Mouse (Mus musculus) MEL-GATA-1-ER (cell line): ENCODE results near the gene Agtpbp1.
"Not testable (repeated sequence)": the region's sequence is repeated elsewhere in the genome, so short reads cannot be mapped to it uniquely, and the experiment has no call there.

Source experiments
- DNase-seq: peaks from one replicate; pipeline ENCODE4 v3.0.0-alpha.2; 2012; ENCODE audit warnings: low read depth; ENCODE audit errors: extremely low read depth

Gene Agtpbp1

GRCm38 (mm10) chr13:59584947-59585647, at the start of gene Agtpbp1, which contains the start of gene Naa35:
Agtpbp1 (minus strand) TSS chr13:59585227.
Naa35 (plus strand) TSS chr13:59585259.
- peak; percentile 98 for DNase-seq

DNA sequence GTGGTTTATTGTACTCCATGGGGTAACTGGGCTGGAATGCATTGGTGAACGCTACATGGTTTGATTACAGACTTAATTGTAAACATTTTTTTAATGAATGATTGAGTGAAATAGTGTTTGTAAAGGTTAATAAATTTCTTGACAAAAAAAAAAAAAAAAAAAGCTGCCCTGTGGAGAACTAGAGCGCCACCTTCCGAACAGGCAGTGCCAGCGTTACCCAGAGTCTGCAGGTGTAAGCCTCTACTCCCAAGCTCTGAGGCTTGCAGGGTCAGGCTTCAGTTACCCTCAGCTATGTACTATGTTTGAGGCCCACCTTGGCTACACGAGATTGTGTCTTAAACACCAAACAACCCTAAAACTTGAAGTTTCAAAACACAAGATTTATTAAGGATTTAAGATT, 49.6 kb upstream of the Agtpbp1 start:
- no peak for DNase-seq

DNA sequence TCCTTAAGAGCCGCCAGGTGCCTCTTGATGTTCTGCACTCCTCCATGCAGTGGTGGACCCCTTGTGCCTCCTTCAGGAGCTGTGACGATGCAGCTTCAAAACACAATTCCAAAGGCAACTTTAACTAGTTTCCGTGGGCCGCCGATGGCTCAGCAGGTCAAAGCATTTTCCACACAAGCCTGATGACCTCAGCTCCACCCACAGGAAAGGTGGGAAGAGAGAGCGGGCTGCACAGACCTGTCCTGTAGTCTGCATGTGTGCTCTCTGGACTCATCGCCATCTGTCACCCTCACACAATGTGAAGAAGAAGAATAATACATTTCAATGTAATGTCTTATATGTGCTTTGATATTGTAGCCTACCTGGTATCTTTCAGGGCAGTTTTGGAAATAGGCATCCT, 41.7 kb upstream of the Agtpbp1 start:
- DNase-seq = no peak

DNA sequence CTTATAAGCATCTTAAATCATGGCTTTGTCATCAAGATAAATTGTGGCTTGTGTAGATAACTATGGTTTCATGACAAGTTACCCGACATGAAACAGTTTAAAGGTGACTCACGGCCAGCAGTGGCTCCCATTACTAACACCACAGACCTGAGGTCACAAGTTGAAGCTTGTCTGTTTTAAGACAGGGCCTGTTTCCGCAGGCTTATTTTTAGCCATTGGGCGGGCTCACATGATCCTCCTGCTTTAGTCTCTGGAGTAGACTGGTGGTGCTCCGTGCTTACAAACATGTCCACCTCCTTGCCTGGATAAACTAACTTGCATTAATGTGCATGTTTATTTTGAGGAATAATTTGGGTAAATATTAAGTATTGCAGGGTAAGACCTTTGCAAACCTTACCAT, 39.9 kb upstream of the Agtpbp1 start:
- no peak for DNase-seq

GRCm38 (mm10) chr13:59624389-59624788, 39.4 kb upstream of the Agtpbp1 start:
- no peak for DNase-seq

DNA sequence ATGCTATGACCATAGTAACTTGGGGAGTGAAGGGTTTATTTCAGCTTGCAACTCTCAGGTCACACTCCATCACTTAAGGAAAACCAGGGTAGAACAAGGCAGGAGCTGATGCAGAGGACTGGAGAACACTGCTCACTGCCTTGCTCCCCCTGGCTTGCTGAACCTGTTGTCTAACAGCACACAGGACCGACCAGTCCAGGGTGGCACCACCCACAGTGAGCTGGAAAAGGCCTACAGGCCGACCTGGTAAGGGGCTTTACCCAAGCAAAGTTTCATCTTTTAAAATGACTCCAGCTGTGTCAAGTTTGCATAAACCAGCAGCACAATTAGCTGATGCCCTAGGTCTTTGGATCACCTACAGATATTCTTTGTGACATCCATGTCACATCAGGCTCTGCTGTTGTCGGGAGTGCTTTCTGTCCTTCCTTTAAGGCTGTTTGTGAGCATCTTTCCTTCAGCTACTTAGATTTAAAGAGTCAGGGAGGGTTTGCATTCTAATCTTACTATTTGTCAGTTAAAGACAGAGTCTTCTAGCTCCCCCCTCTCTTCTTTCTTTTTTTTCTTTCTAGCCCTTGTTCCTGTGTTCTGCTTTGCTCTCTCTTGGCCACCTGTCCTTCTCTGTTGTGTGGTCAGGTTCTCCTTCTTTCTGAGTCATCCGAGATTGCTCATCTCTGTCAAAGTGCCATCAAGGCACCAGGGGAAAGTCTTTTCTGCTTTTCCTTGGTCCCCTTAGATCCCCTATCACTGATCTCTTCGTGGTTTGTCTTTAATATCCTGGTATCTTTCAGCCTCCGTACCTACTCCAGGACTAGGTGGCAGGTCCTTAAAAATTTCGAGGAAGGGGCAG, 36.8 kb upstream of the Agtpbp1 start:
- DNase-seq = no peak

- DNase-seq = no peak
Measured at GRCm38 (mm10) chr13:59618463-59618862, 33.4 kb upstream of the Agtpbp1 start.

DNA sequence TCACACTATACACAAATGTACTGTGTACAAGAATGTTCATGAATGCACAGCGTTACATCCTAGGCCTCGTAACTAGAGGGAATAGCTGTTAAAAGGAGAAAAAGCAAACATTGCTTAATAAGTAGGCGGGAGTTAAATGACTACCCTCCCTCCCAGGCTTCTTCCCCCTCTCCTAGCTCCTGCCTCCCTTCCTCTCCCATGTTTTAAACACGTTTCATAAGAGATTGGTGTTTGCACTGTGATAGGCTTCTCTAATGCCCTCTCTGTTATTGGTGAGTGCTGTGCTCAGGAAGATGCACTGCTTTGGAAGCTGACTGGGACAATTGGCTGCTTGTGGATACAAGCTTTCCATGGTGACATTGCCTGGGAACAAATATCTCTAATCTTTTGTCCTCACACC, 30.5 kb upstream of the Agtpbp1 start:
- DNase-seq = no peak

- DNase-seq = no peak
Measured at GRCm38 (mm10) chr13:59615152-59615551, 30.1 kb upstream of the Agtpbp1 start.

DNA sequence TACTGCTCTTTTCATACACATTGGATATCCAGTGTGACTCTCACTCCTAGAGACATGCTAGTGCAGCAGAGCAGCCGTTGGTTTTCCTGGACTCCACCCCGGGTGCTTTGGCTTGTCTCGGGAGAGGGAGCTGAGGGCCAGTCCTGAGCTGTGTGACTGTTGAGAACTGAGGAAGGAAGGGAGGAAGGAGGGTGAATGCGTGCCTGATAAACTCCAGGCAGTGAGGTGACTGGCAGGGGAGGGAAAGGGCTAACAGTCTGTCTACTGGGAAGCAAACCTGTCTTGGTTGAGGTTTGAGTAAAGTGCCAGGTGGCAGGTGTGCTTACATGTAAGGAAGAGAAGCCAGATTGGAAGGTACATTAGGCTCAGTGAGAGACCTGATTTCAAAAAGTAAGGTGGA, 28.8 kb upstream of the Agtpbp1 start:
- no peak for DNase-seq

DNA sequence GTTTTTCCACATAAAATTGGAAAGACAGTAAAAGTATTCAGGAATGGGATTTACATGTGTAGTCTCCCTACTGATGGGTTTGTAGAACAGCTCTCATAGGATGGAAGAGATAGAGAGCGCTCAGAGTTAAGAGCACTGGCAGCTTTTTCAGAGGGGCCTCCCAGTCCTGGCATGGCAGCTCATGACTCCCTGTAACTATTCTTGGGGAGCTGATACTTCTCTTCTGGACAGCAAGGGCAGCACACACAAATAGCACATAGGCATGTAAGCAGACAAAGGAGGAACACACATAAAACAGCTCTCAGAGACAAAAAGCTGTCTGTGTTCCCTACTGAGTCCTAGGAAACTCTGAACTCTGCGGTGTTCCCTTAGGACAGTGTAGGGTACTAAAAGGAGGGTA, 25.4 kb upstream of the Agtpbp1 start:
- DNase-seq = no peak

DNA sequence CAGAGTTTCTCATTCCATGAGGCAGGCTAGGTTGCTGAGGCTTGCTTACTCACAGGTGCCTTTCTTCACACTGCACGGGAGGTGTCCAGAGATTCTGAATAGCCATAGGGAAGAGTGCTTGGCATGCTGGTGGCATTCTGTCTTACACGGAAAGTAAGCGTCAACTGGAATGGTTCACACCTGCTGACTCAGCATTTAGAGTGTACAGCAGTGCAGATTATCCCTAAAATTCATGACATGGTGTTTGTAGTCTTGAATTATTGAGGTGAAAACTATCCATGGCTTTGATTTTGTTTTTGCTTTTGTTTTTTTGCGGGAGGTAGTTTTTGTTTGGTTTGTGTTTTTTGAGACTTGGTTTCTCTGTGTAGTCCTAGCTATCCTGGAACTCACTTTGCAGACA, 24.9 kb upstream of the Agtpbp1 start:
- no peak for DNase-seq

GRCm38 (mm10) chr13:59605221-59605922, 20.3 kb upstream of the Agtpbp1 start:
- no peak for DNase-seq

- no peak for DNase-seq
Measured at GRCm38 (mm10) chr13:59604511-59604910, 19.5 kb upstream of the Agtpbp1 start.

GRCm38 (mm10) chr13:59603096-59603495, 18.1 kb upstream of the Agtpbp1 start:
- no peak for DNase-seq

- no peak for DNase-seq
Measured at GRCm38 (mm10) chr13:59592630-59593029, 7.6 kb upstream of the Agtpbp1 start.

DNA sequence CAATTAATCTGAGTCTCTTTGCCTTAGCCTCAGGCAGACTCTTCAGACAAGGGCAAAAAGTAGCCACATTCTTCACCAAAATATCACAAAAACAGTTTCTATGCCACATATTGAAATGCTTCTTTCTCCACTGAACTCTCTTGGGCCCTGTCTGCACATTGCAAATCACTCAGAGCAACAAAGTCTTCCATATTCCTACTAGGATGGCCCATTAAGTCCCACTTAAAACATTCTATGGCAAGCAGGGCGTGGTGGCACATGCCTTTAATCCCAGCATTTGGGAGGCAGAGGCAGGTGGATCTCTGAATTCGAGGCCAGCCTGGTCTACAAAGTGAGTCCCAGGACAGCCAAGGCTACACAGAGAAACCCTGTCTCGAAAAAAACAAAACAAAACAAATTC, 7.0 kb upstream of the Agtpbp1 start:
- DNase-seq = not testable (repeated sequence)

DNA sequence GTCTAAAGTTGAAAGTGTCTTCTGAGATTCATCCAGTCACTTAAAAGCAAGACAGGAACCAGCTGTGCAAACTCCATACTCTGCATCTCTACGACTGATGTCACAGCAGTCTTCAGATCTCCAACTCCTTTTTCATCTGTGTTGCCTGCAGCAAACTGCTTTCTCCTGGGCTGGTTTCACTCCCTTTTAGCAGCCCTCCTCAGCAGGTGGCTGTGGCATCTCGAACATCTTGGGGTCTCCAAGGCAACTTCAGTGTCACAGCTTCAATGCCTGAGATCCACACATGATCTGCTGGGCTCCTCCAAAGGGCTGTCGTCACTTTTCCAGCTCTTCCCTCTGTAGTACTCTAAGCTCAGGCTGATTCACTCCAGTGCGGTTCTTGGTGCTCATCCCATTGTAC, 5.7 kb upstream of the Agtpbp1 start:
- DNase-seq = no peak

DNA sequence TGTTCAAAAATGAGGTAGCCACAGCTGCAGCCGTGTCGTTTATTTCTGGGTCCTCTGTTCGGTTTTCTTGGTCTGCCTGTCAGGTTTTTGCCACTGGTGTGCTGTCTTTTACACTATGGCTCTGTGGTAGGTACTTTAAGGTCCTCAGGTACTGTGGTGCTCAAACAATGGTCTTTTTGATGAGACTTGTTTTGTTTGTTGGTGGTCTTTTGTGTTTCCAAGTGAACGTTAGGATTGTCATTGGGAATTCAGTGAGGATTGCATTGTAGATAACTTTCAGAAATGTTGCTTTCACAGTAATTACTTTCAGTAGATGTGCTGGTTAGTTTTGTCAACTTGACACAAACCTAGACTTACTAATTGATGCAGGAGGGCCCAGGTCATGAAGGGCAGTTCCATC, 4.6 kb upstream of the Agtpbp1 start:
- no peak for DNase-seq

DNA sequence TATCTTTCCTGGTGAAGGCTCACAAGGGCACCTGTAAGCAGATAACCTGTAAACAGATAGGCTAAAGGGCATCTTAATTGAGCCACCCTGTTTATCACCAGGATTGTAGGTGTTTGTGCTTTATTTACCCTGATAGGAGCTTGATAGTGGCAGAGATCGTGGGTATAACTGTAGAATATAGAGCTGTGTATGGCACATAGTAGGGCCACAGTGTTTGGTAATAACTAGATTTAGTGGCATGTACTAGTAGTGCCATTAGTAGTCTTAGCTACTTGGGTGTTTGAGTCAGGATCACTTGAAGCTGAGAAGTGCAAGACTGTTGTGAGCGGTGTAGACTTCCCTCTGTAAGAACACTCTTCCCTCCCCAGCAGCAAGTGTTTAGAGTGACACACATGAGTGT, 2.2 kb upstream of the Agtpbp1 start:
- DNase-seq = no peak

DNA sequence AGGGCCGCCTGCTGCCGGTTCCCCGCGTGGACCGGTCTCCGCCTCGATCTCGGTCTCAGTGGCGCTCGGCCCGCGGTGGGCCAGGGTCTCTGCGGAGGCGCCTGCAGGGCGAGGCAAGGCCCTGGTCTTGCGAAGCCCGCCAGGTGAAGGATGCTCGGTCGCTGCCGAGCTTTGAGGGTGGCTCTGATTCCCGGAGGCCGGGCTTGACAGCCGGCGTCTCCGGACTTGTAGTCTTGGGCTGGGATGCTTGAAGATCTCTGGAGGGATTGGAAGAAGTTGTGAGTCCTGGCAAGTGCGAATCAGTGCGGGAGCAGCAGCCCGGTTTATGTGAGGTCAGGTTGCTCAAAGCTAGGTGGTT, 600 bp upstream of the Agtpbp1 start:
- DNase-seq = no peak

DNA sequence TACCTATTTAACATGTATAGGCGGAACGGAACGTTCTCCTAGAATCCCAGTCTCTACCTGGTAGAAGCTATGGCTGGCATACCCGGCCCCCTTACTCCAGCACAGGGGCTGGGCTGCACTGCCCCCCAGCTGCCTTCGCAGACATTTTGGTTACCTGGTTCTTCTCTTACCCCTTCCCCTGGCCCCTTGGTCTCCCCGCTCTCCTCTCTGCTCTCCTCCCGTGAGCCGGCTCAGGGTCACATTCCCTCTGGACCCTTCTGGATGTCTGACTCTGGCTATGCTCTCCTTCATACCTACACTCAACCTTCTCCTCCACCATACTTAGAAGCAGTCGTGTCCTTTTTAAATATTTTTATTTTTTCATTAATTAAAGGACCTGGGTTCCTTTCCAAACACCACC, 546 bp downstream of the Agtpbp1 start:
- no peak for DNase-seq
